Mouse (Mus musculus) megakaryocyte, adult 5-6 weeks (primary cell): ENCODE results near the gene Smad5. TPM values are rescaled to one million over a fixed set of nuclear protein-coding genes. Genes with fewer than 3 reads are reported as not detected.

Source experiments
- ATAC-seq: 2 replicates; pipeline ENCODE4 v1.8.0; 2016; ENCODE audit warnings: mild to moderate bottlenecking, inconsistent platforms; ENCODE audit not compliant: poor library complexity, severe bottlenecking
- total RNA-seq, 2 experiments: library from RNA; stranded (forward) in 1 of 2; stranded (reverse) in 1 of 2; fragments of 153-499, 151-499 nt in 1 of 2; fragments of 221-1000, 200-1000 nt in 1 of 2; gene quantifications; 2 replicates each; pipeline versions ENCODE4 v1.2.3 to v1.2.4; 2015 to 2017

The Smad5 gene
- total RNA-seq (2015) (26.9 and 28.1 TPM in 2 replicates), total RNA-seq (2017) (14.1 and 16.7 TPM in 2 replicates)

- ATAC-seq, result peak; percentile 78
These were observed at the start of gene Smad5 for GRCm38 (mm10) chr13:56702469-56703221. Gene Smad5, plus strand, starts transcription at chr13:56703010.

GRCm38 (mm10) chr13:56654176-56654575 is 48.6 kb upstream of the Smad5 start:
- ATAC-seq, result no peak

- peak; percentile 77 for ATAC-seq
These were observed 44.8 kb upstream of the Smad5 start for GRCm38 (mm10) chr13:56657946-56658512.

GRCm38 (mm10) chr13:56658931-56659330 is 43.9 kb upstream of the Smad5 start:
- no peak for ATAC-seq

- ATAC-seq, result no peak
These were observed 40.7 kb upstream of the Smad5 start for GRCm38 (mm10) chr13:56661914-56662621.

GRCm38 (mm10) chr13:56664256-56665170 is 38.3 kb upstream of the Smad5 start:
- ATAC-seq, result no peak

- no peak for ATAC-seq
These were observed 31.6 kb upstream of the Smad5 start for GRCm38 (mm10) chr13:56671206-56671605.

GRCm38 (mm10) chr13:56677731-56678130 is 25.1 kb upstream of the Smad5 start:
- ATAC-seq, result no peak

- ATAC-seq, result no peak
These were observed 24.5 kb upstream of the Smad5 start for GRCm38 (mm10) chr13:56678188-56678787.

GRCm38 (mm10) chr13:56678826-56679504 is 23.8 kb upstream of the Smad5 start:
- no peak for ATAC-seq

GRCm38 (mm10) chr13:56681924-56682323 is 20.9 kb upstream of the Smad5 start:
- ATAC-seq, result no peak

GRCm38 (mm10) chr13:56682326-56682725 is 20.5 kb upstream of the Smad5 start:
- no peak for ATAC-seq

GRCm38 (mm10) chr13:56683306-56683705 is 19.5 kb upstream of the Smad5 start:
- ATAC-seq, result no peak

- no peak for ATAC-seq
These were observed 10.8 kb upstream of the Smad5 start for GRCm38 (mm10) chr13:56692011-56692410.

- ATAC-seq, result no peak
These were observed 10.2 kb upstream of the Smad5 start for GRCm38 (mm10) chr13:56692644-56693043.

- ATAC-seq, result no peak
These were observed 7.1 kb upstream of the Smad5 start for GRCm38 (mm10) chr13:56695701-56696100.

GRCm38 (mm10) chr13:56696699-56697098 is 6.1 kb upstream of the Smad5 start:
- no peak for ATAC-seq

GRCm38 (mm10) chr13:56697171-56697570 is 5.6 kb upstream of the Smad5 start:
- ATAC-seq, result no peak

GRCm38 (mm10) chr13:56698391-56698790 is 4.4 kb upstream of the Smad5 start:
- ATAC-seq, result no peak

- ATAC-seq, result no peak
These were observed 3.4 kb upstream of the Smad5 start for GRCm38 (mm10) chr13:56699370-56699769.
